Mouse (Mus musculus) kidney, adult 8-10 months (tissue): ENCODE measurements at regions not wholly inside any gene's neighbourhood (a gene's known extent, or its start where the extent isn't known, plus 50 kb on each side); places are given as distances from the start of the nearest gene placed in this dataset.

Experiments
- DNase-seq, 2 experiments: peaks; one replicate each; pipeline ENCODE4 v3.0.0; 2022

DNA sequence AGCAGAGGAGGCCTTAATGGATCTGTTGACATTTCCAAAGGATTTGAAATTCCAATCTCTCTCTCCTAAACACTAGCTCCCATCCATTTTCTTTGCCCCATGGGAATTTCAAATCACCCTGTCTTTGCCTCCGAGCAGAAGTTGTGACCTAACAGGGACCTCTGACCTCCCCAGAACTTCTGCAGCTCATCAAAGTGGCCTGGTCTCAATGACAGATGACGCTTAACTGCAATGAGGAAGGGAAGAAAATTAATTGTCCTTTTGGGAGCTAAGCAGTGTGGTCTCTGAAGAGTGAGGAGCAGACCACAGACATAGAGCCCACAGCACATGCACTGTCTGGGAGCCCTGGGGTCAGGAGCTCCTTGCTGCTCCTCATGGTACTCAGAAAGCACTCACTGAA, 155.3 kb downstream of the Tox3 start:
- DNase-seq, result no peak

DNA sequence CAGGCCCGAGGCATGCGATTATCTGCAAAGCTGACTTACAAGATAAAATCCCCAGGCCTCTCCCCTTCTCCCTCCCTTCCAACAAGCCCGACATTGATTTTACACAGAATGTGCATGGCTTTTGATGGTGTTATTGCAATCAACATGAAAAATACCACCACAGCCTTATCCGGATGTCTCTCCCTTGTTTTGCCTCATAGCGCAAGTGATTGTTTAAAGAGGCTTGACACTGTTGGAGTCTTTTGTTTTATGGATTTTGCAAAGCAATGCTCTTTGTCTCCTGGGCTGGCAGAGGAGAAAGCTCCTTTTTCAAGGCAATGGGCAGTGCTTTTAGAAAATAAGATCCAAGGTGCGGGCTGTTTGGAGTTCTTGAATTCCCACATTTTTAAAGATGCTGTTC, 165.3 kb downstream of the Tox3 start:
- DNase-seq, result no peak

DNA sequence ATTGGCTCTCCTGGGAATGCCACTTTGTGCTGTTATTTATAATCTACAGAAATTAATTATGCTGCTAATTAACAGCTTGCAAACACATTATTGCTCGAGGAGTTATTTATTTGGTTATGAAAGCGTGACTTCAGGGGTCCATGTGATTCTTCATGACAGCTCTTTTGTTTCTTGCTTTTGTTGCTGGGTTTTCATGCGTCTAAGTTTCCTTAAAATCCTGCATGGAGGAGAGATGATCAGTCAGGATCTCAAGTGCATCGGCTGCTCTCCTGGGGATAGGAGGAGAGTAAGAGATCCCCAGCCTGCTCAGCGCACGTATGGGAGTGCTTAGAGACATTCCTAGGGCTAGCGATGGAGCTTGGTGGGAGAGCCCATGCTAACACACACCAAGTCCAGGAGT, 171.4 kb downstream of the Tox3 start:
- no peak for DNase-seq

DNA sequence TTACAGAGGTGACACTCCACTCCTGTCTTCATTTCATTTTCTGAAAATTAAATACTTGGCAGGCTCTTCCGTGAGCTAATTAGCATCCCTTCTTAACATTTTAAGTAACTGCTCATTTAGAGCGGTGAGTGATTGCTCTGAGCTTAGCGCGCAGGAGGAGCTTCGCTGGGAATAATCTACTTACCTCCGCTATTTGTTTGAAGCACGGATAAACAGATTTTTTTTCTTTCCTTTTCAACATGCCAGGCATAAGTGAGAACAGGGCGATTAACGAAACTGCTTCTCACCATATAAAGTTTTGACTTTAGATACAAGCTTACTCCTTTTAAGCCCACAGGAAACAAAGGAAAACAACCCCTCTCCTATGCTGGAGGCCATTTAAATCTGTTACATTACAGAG, 171.8 kb downstream of the Tox3 start:
- no peak for DNase-seq

DNA sequence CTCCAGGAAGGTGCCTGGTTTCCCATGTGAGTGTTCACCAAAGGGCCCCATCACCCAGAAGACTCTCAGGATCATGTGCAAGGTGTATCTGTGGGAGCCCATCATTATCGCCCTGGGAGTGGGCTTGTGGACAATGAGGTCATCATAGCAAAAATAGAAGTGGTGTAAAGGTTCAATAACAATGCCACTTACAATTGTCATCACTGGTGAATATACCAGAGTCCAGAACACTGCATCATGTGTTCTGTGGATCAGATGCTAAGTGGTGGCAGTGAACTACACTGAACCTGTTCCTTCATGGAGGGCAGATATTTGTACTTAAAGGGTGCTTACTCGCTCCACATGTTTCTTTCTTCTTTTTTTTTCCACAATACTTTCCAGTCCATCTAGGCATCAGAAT, 181.5 kb downstream of the Tox3 start:
- DNase-seq, result no peak

DNA sequence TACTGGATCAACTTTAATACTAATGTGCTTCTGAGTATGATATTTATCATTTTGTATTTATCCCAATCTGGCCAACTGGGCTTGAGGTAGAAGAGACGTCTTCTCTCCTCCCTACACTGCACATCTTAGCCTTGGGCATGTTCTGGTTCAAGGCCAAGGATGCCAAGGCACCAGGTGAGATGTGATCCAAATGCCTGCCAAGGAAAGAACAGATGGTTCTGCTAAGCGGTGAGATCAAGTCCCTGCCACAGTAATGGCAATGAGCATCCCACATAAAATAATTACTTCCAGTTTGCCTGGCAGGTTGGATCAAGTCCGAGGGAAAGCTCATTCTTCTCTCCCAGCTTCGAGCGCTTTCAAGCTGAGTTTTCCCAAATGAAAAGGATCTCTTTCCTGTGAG, 196.7 kb downstream of the Tox3 start:
- no peak for DNase-seq

DNA sequence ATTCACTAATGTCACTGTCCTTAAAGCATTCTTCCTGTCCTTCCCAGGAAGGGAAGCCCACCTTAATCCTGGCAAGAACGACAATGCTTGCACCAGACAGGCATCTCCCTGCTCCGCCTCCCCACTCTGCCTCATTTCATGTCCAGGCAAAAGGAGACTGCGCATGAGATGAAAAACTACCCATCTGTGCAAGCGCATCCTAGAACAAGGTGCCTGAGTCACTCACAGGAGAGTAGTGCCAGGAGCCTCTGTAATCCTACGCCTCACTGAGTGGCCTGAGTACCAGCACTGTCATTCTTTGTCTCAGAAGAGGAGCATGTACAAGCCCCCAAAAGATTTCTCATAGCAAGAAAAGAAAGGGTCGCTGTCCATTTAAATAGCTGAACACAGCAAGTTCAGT, 198.2 kb downstream of the Tox3 start:
- DNase-seq, result no peak

DNA sequence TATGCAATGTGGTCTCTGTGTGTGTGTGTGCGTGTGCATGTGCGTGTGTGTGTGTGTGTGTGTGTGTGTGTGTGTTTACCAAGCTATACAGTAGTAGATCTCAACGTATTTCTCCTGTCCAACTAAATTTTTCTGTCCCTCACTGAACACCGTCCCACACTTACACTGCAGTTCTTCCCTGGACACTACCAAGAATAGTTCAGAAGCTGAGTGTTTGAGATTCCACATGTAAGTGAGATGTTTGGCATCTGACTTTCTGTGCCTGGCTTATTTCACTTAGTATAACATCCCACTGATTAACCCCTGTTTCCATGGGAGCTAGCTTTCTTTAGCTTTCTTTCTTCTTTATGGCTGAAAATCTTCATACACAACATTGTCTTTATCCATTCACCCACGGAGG, 213.5 kb downstream of the Tox3 start:
- DNase-seq, result no peak

DNA sequence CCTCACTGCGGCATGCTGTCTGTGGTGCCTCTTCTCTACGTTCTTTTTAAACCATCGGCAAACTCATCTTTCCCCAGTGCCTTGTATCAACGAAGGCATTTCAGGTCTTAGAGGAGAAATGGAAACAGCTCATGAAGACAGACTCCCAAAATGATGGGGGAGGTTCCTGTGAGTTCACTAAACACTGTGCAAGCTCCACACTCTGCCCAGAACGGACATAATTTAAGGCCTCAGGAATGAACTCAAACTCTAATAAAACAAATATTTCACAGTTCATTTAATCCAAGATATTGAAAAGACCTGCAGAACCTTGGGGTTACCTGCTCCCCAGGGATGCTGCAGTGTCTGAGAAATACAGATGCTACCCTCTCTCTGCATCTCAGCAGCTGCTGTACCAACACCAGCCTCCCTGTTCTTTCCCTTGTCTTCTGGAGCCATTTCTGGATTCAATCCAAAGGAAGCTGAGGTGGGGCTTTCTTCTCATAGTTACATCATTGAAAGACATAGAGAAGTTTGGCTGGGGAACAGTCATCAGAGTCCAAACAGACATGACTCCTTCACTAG, 217.4 kb downstream of the Tox3 start:
- DNase-seq, result no peak

DNA sequence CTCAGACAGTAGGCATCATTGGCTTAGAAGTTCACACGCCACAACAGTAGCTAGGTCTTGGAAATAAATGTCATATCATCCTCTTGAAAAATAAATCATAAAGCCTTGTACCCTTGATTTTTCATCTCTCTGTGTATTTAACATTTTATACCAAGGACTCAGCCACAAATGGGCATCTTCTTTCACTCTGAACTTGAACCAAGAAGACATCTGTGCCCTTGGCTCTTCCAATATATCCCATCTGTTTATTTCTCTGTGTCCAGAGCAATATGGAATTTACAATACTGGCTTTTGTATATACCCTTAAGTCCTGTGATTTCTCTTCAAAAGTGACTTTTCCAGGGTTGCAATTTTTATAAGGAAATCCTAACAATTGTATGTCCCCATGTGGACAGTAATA, 222.7 kb downstream of the Tox3 start:
- DNase-seq, result no peak

DNA sequence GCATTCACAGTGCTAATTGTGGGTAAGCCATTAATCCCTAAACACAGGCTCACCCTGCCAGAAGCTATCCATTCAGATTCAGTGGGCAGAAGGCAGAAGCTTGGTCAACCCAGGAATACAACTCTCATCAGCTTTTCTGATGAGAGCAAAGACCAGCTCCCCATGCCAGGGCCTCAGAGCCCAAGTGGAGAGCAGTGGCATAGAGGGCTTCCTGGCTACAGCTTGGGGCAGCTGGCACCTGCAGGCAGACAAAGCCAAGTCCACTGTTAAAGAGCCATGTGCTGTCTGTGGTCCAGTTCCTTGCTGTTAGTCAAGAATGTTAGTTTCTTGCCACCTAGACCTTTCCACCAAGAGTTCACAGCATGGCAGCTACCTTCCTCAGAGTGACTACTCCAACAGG, 225.0 kb downstream of the Tox3 start:
- no peak for DNase-seq

DNA sequence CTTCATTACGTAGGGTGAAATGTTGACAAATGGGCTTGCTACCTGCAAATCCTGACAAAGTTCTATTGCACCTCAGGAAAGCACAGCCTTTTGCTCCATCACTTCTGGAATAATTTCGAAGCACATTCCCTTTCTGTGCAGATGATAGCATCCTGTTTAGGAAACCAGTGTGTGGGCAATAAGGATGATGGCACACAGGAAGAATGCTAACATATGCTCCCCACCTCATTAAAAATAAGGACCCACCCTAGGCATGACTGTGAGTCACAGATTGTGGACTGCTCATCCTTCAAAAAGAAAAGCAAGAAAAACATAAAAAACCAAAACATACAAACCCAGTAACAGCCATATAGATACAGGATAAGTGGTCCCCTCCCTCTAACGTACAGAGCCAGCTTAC, 226.2 kb downstream of the Tox3 start:
- DNase-seq, result no peak

DNA sequence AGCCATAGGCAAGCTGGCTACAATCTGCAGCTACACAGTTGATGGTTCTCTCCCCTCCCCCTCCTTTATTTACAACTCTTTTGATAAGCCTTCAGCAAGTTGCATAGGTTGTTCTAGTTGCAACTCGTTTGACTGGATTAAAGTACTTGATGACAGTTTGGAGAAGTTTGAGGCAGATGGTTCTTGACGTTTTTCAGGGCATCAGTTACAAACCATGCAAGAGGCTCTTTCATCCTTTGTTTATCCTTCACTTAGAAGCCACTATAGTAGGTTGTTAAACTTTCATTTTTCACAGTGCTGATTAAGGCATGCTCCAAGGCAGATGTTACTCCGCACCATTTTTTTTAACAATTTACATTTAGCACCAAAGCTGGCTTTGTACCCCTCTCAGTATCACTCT, 227.1 kb downstream of the Tox3 start:
- no peak for DNase-seq

DNA sequence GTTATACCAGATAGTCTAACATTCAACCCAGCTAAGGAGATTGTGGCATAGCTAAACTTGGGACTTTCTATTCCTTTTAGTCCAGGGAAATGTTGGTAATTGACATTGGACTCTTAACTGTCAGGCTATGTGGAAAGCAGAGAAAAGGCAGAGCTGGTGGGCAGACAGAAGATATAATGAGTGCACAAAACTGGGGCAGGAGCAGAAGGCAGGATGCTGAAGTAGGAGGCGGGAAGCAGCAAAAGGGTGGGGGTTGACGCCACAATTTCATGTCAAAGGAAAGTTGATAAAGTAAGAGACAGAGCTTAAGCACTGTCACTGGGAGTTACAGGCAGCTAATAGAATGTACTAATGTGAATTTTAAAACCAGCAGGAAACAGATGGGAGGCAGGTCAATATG, 232.7 kb downstream of the Tox3 start:
- DNase-seq, result no peak

DNA sequence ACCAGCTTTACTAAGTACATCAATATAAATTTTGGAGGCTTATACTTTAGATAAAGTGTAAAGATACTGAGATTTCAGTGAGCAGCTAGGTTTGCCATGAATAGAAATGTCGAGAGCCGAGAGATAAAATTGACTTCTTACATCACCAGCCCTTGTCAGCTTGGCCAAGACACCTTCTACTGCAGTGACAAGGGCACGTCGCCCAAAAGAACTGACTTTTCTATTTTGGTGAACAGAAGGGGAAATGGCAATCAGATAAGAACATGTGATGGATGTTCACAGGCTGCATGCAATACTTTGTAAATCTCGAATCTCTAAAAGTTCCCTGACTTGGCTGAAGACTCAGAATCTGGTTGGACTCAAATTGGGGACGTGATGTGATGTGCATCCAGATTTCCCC, 247.6 kb downstream of the Tox3 start:
- DNase-seq, result no peak

DNA sequence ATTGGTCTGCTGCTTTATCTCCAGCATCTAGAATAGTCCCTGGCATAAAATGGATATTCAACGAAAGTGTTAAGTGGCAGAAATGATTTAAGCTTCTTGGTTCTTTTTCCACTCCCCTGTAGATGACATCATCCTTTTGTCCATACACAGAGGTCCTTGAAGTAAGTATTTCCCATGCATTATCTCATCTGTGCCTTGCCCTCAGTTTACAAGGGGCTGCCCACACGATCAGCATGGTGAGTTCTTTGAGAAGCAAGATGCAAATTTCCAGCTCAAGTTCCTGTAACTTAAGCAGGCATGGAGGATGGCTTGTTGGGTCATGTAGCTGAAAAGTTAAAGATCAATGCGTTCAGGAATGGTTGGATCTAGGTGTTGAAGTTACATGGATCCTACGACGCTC, 265.5 kb downstream of the Tox3 start:
- DNase-seq, result no peak

DNA sequence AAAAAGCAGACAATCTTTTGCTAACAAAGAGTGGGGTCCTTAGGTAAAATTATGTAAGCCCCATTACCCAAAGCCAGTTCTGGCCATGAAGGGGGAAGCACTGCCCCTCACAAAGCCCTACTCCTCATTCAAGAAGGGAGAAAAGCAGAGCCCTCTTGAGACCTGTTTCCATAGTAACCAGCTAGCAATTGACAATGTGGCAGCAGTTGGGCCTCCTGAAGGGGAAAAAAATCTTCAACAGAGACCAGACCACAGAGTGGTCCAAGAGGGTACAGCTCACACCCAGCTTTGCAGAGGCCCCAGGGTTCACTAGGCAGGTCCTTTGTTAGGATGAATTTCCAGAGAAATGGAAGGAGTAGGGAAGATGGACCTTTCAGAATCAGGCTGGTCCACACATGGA, 271.8 kb downstream of the Tox3 start:
- DNase-seq, result no peak

DNA sequence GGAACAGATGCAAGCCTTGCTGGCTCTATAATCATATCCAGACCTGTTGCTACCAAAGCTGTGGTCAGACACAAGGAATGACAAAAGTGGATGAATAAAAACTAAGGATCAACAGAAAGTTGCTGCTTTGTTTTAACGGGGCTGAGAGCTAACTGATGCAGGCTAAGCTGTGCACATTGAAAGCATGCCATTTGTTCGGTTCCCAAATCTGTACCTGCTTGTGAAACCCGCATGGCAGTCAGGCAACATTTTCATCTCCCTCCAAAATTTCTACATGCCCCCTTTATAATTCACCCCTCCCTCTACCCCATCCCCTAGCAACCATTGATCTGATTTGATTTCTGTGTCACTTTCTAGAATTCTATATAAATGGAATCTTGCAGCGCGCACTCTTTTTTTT, 272.3 kb downstream of the Tox3 start:
- DNase-seq, result no peak

DNA sequence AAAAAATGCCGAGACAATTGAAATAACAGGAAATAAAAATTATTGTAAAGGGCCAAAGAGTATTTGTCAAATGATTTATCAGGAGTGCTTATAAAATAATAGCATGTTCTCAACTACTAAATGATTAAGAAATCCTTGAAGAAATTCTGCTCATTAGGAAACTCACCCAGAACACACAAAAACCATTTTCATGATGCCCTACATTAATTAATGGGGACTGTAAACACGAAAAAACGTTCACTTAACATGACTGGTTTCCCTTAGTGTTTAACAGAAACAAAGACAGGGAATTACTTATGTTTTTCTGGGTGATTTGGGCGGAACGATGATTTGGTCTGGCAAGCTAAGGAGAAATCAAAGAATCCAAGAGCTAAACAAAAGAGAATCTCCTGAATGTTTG, 278.1 kb downstream of the Tox3 start:
- no peak for DNase-seq

DNA sequence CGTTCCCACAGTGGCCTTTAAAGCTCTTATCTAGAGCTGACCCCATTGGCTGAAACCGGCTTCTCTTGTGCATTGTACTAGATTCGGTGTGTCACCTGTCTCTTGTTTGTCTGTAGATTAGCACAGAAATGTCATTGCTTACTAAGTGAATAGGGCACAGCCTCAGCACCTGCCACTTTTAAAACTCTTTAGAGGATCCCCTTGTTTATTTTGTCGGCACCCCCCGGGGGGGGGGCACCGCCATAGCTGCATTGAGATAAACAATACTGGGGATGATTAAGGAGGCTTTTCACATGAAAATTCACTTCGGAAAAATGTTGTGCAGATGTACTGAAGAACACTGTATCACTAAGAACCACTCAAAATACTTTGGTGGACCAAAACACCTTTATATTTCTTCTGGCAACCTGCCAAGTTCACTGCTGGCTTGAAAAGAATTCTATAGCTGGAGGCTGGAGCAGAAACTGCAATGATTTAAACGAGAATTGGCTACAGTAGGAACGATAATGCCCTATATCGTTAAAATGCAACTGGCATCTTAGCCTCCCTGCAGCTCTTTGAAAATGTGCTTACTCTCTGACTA, 278.6 kb downstream of the Tox3 start:
- peak in 1 of 2 experiments; percentile 9 for DNase-seq

DNA sequence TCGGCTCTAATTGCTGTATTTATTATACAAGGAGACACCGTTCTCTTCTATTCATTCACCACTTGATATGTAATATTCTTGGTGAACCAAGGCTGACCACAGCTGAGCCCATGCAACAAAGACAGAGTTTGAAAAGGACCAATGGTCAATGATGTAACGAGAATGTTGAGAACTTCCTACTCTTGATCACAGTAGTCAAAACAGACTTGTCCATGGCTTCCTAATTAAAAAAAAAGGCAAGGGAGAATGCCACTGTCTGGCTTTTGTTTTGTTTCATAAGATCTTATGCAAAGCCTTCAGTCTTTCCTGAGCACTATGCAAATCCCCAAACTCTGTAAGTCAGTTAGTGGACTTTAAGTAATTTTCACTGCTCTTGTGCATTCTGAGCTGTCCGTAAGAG, 279.7 kb downstream of the Tox3 start:
- DNase-seq, result no peak

DNA sequence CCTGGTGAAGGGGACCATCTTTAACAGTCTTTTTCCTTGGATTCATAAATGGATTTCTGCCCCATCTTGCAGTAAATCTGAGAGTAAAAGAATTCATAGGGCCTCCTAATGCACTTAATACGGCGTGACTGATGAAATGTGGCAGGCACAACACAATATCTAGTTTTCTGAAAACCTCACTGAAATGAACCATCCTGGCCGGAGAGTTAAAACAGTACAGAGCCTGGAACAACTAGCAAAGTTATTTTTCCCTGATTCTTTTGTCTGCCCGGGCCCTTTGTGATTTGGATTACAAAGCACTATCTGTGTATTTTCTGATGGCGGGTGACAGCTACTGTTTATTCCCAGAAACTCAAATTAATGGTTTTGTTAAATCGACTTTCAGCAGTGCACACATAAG, 283.8 kb downstream of the Tox3 start:
- no peak for DNase-seq

DNA sequence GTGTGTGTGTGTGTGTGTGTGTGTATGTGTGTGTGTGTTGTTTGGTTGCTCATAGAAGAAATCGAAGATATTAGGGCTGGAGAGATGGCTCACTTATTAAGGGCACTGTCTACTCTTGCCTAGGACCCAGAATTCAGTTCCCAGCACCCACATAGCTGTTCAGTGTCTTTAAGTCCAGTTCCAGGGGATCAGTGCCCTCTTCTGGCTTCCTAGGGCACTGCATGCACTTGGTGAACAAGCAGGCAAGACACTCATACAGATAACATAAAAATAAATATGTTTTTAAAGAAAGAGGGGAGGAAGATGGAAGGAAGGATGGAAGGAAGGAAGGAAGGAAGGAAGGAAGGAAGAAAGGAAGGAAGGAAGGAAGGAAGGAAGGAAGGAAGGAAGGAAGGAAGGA, 284.9 kb downstream of the Tox3 start:
- DNase-seq, result peak in 1 of 2 experiments; percentile 12

DNA sequence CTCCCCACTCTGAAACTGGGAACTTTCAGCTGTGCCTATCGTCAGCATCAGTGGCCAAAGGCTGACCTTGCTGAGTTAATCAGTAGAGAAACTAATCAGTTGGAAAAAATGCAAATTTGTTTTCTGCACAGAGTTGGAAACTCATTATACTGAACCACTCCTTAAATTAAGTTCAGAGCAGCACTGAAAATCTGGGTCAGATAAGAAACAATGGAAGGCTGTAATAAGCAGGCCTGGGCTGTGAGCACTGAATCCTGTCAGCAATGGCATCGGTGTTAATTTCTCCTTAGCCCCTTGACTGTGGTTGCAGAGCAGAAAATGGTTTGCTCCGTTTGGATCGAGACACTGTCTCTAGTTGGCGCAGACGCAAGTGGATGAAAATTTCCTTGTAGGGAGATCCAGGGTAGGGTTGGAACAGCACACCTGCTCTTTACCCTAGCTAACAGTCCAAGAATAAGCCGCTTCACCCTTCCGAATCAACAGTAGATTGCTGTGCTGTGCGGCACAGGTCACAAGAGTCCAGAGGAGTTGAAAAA, 289.4 kb downstream of the Tox3 start:
- DNase-seq, result peak; percentile 34 to 75

DNA sequence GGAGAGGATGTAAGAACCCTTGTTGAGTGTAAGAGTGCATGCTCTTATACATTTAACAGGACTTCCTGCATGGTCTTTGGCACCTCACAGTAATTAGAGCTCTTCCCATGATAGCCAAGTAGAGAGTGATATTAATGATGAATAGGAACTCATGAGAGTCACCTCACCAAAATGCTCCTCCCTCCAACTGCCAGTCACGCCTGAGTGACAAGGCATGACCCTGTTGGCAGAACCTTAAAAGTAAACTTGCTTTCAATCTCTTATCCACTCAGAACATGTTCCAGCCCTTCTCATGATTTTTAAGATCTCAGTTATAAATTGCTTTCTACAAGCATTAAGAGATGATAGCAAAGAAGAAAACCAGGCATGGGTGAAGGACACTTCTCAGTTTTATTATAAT, 291.8 kb downstream of the Tox3 start:
- peak; percentile 14 to 23 for DNase-seq
